Mouse (Mus musculus): ENCODE results near the gene Sbk3. TPM values are rescaled to one million over a fixed set of nuclear protein-coding genes. Genes with fewer than 3 reads are reported as not detected.

Gene Sbk3
- polyA plus RNA-seq, 1 experiment, result not detected

DNA sequence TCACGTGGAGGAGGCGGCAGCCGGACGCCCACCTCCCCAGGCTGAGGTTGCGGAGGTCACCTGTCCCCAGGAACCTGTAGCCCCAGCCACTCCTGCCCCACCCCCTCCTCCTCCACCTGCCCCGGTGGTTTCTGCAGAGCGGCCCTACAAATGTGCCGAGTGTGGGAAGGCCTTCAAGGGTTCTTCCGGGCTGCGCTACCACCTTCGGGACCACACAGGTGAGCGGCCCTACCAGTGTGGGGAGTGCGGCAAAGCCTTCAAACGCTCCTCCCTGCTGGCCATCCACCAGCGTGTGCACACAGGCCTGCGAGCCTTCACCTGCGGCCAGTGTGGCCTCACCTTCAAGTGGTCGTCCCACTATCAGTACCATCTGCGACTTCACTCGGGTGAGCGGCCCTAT lies 51.0 kb downstream of the Sbk3 start:
- 93% methylated on average over 21 of the region's 21 CpGs for WGBS
- Histone ChIP-seq H3K27ac (ENCODE audit: insufficient read depth, low read depth, low read length) (no peak overlapping the region), H3K4me1 (ENCODE audit: control insufficient read depth, insufficient read depth, insufficient read length, low read length) (peaks cover 8% of the 10 kb centered on the region), H3K4me3 (ENCODE audit: low read depth, low read length) (no peak overlapping the region), H3K36me3 (ENCODE audit: control insufficient read depth, insufficient read depth, low read length) (peaks cover 23% of the 10 kb centered on the region), H3K27me3 (ENCODE audit: control insufficient read depth, insufficient read depth, low read length) (peaks cover 12% of the 10 kb centered on the region; the same call in 1 of the 2 replicates)
- TF ChIP-seq CTCF (IDR thresholded peaks at IDR 0.05; ENCODE audit: extremely low read depth, insufficient read length, insufficient replicate concordance, low read depth, low read length), result no peak
- TF ChIP-seq POLR2A (IDR thresholded peaks at IDR 0.05; ENCODE audit: low read depth, low read length), result no peak

DNA sequence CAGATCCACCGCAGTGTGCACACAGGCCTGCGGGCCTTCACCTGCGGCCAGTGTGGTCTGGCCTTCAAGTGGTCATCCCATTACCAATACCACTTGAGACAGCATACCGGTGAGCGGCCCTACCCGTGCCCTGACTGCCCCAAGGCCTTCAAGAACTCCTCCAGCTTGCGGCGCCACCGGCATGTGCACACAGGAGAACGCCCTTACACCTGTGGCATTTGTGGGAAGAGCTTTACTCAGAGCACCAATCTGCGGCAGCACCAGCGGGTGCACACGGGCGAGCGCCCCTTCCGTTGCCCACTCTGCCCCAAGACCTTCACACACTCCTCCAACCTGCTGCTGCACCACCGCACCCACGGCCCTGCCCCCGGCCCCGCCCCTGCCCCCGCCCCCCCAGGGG lies 51.9 kb downstream of the Sbk3 start:
- WGBS, result 89% methylated on average over 21 of the region's 21 CpGs
- H3K27me3 ChIP-seq (ENCODE audit: control insufficient read depth, insufficient read depth, low read length), result peaks cover 12% of the 10 kb centered on the region; the same call in 1 of the 2 replicates
- H3K36me3 ChIP-seq (ENCODE audit: control insufficient read depth, insufficient read depth, low read length), result peaks cover 23% of the 10 kb centered on the region
- no peak for TF ChIP-seq CTCF (IDR thresholded peaks at IDR 0.05; ENCODE audit: extremely low read depth, insufficient read length, insufficient replicate concordance, low read depth, low read length)
- no peak for TF ChIP-seq POLR2A (IDR thresholded peaks at IDR 0.05; ENCODE audit: low read depth, low read length)
- peaks cover 10% of the 10 kb centered on the region for H3K4me1 ChIP-seq (ENCODE audit: control insufficient read depth, insufficient read depth, insufficient read length, low read length)
- no peak overlapping the region for H3K4me3 ChIP-seq (ENCODE audit: low read depth, low read length)
- no peak overlapping the region for H3K27ac ChIP-seq (ENCODE audit: insufficient read depth, low read depth, low read length)

DNA sequence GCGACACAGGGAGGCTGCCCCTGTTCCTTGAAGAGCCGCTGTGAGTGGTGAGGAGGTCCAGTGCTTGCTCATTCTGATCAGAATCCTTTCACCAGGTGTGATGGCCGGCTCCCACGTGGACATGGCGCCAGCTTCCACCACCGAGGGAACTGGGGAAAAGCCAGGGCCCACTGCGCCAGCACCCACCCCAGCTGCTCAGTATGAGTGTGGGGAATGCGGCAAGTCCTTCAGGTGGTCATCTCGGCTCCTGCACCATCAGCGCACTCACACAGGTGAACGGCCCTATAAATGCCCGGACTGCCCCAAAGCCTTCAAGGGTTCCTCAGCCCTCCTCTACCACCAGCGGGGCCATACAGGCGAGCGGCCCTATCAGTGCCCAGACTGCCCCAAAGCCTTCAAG lies 52.3 kb downstream of the Sbk3 start:
- Histone ChIP-seq H3K4me3 (ENCODE audit: low read depth, low read length) (no peak overlapping the region), H3K36me3 (ENCODE audit: control insufficient read depth, insufficient read depth, low read length) (peaks cover 23% of the 10 kb centered on the region), H3K4me1 (ENCODE audit: control insufficient read depth, insufficient read depth, insufficient read length, low read length) (peaks cover 10% of the 10 kb centered on the region), H3K27ac (ENCODE audit: insufficient read depth, low read depth, low read length) (no peak overlapping the region), H3K27me3 (ENCODE audit: control insufficient read depth, insufficient read depth, low read length) (peaks cover 9% of the 10 kb centered on the region; the same call in 1 of the 2 replicates)
- TF ChIP-seq CTCF (IDR thresholded peaks at IDR 0.05; ENCODE audit: extremely low read depth, insufficient read length, insufficient replicate concordance, low read depth, low read length) (no peak), POLR2A (IDR thresholded peaks at IDR 0.05; ENCODE audit: low read depth, low read length) (no peak)
- WGBS, result 93% methylated on average over 15 of the region's 15 CpGs

DNA sequence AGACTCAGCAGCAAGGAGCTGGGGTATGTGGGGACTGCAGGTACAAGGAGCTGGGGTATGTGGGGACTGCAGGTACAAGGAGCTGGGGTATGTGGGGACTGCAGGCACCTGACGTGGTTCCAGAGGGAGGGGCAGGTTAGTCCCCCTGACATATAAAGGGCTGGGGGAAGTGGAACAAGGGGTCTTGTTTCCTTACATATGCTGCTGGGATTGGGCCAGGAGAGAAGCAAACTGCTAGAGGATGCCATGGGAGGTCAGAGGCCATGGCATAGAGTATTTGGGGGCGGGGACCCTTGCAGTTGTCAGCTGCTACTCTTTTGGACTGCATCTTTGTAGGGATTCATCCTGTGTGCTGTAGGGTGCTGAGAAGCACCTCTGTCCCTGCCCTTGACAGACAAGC lies 53.5 kb downstream of the Sbk3 start:
- H3K4me3 ChIP-seq (ENCODE audit: low read depth, low read length), result no peak overlapping the region
- peaks cover 23% of the 10 kb centered on the region for H3K36me3 ChIP-seq (ENCODE audit: control insufficient read depth, insufficient read depth, low read length)
- H3K27me3 ChIP-seq (ENCODE audit: control insufficient read depth, insufficient read depth, low read length), result no peaks in the 10 kb centered on the region
- H3K4me1 ChIP-seq (ENCODE audit: control insufficient read depth, insufficient read depth, insufficient read length, low read length), result peaks cover 7% of the 10 kb centered on the region
- TF ChIP-seq CTCF (IDR thresholded peaks at IDR 0.05; ENCODE audit: extremely low read depth, insufficient read length, insufficient replicate concordance, low read depth, low read length) (no peak), POLR2A (IDR thresholded peaks at IDR 0.05; ENCODE audit: low read depth, low read length) (no peak)
- WGBS, result 98% methylated on average over 2 of the region's 2 CpGs
- no peak overlapping the region for H3K27ac ChIP-seq (ENCODE audit: insufficient read depth, low read depth, low read length)

DNA sequence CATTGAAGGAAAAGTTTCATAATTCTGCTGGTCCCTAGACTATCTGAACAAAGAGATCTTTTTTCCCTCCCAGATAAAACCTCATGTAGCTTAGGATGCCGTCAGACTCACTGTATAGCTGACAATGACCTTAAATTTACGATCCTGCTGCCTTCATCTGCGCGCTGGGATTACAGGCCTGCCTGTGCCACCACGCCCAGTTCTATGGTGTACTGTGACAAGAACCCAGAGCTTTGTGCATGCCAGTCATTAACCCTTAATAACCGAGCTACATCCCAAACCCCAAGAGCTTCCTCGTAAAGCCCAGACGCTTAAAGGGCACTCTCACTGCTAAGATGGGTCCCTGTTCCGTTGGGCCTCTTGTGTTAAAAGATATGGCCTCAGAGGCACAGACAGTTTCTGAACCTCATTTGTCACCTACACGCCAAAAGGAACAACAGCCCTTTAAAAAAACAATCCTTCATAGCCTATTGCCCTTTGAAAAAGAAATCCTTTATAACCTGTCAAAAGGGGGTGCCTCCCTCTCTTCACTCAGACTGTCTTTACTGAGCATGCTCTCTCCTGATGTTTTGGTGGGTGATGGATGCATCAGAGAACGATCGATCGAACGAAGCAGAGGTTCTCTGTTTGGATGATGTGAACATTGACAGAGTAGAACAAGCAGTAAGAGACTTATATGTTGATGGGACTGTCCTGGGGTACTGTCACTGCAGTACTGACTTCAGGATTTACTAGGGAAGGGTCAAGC lies 55.1 kb downstream of the Sbk3 start:
- H3K27ac ChIP-seq (ENCODE audit: insufficient read depth, low read depth, low read length), result peak overlapping the region; percentile 68
- 12% methylated on average over 14 of the region's 14 CpGs for WGBS
- peak; percentile 11; the same call in 1 of the 2 replicates for TF ChIP-seq CTCF (IDR thresholded peaks at IDR 0.05; ENCODE audit: extremely low read depth, insufficient read length, insufficient replicate concordance, low read depth, low read length)
- TF ChIP-seq POLR2A (IDR thresholded peaks at IDR 0.05; ENCODE audit: low read depth, low read length), result no peak
- peak overlapping the region; percentile 82 for H3K4me3 ChIP-seq (ENCODE audit: low read depth, low read length)
- peaks cover 7% of the 10 kb centered on the region for H3K4me1 ChIP-seq (ENCODE audit: control insufficient read depth, insufficient read depth, insufficient read length, low read length)
- no peaks in the 10 kb centered on the region for H3K27me3 ChIP-seq (ENCODE audit: control insufficient read depth, insufficient read depth, low read length)
- H3K36me3 ChIP-seq (ENCODE audit: control insufficient read depth, insufficient read depth, low read length), result peaks cover 22% of the 10 kb centered on the region

Other genes with a start within 250 kb of the Sbk3 start
- 44.4 and 122 TPM in 2 replicates for gene Tmem150b, start 245.9 kb downstream of the Sbk3 start, polyA plus RNA-seq (2012; rRNA removed)
- gene Kmt5c, start 231.1 kb downstream of the Sbk3 start, polyA plus RNA-seq (2012; rRNA removed), result 94.7 and 254 TPM in 2 replicates
- 5.7 and 45.8 TPM in 2 replicates for gene Cox6b2, start 218.1 kb downstream of the Sbk3 start, polyA plus RNA-seq (2012; rRNA removed)
- not detected in 2 replicates for gene Fam71e2, start 199.9 kb downstream of the Sbk3 start, polyA plus RNA-seq (2012; rRNA removed)
- gene Il11, start 188.3 kb downstream of the Sbk3 start, polyA plus RNA-seq (2012; rRNA removed), result 0.25 and 0.32 TPM in 2 replicates
- not detected in 2 replicates for gene Tmem190, start 188.2 kb downstream of the Sbk3 start, polyA plus RNA-seq (2012; rRNA removed)
- 225 and 544 TPM in 2 replicates for gene Tmem238, start 181.5 kb downstream of the Sbk3 start, polyA plus RNA-seq (2012; rRNA removed)
- 141 and 355 TPM in 2 replicates for gene Rpl28, start 178.3 kb downstream of the Sbk3 start, polyA plus RNA-seq (2012; rRNA removed)
- gene Ube2s, start 158.6 kb downstream of the Sbk3 start, polyA plus RNA-seq (2012; rRNA removed), result 78.5 and 131 TPM in 2 replicates
- gene Shisa7, start 126.5 kb downstream of the Sbk3 start, polyA plus RNA-seq (2012; rRNA removed), result 0.48 and 0.83 TPM in 2 replicates
- gene Isoc2b, start 100.9 kb downstream of the Sbk3 start, polyA plus RNA-seq (2012; rRNA removed), result 12.4 and 18.9 TPM in 2 replicates
- 13.4 and 15.5 TPM in 2 replicates for gene Isoc2a, start 94.0 kb downstream of the Sbk3 start, polyA plus RNA-seq (2012; rRNA removed)
- not detected in 2 replicates for gene Gm36210, start 64.7 kb downstream of the Sbk3 start, polyA plus RNA-seq (2012; rRNA removed)
- gene Zfp628, start 56.0 kb downstream of the Sbk3 start, polyA plus RNA-seq (2012; rRNA removed), result 15.7 and 41.4 TPM in 2 replicates
- 4.3 and 6.2 TPM in 2 replicates for gene Nat14, start 49.1 kb downstream of the Sbk3 start, polyA plus RNA-seq (2012; rRNA removed)
- gene Ssc5d, start 45.4 kb downstream of the Sbk3 start, polyA plus RNA-seq (2012; rRNA removed), result 3.3 and 4.5 TPM in 2 replicates
- 0.06 and 0.11 TPM in 2 replicates for gene Sbk2, start 6.8 kb downstream of the Sbk3 start, polyA plus RNA-seq (2012; rRNA removed)
- gene Zfp579, start 25.0 kb upstream of the Sbk3 start, polyA plus RNA-seq (2012; rRNA removed), result 24.7 and 52.4 TPM in 2 replicates
- 25.2 and 51.0 TPM in 2 replicates for gene Zfp524, start 43.2 kb upstream of the Sbk3 start, polyA plus RNA-seq (2012; rRNA removed)
- gene Fiz1, start 43.5 kb upstream of the Sbk3 start, polyA plus RNA-seq (2012; rRNA removed), result 14.5 and 31.4 TPM in 2 replicates
- gene Gm44973, start 44.3 kb upstream of the Sbk3 start, polyA plus RNA-seq (2012; rRNA removed), result 0.35 TPM in 1 of 2 replicates, not detected in the other
- 20.0 and 37.3 TPM in 2 replicates for gene Zfp865, start 49.2 kb upstream of the Sbk3 start, polyA plus RNA-seq (2012; rRNA removed)
- 0.76 and 0.81 TPM in 2 replicates for gene Ccdc106, start 49.4 kb upstream of the Sbk3 start, polyA plus RNA-seq (2012; rRNA removed)
- gene 4632433K11Rik, start 63.0 kb upstream of the Sbk3 start, polyA plus RNA-seq (2012; rRNA removed), result not detected in 2 replicates
- gene Zfp784, start 67.3 kb upstream of the Sbk3 start, polyA plus RNA-seq (2012; rRNA removed), result 3.2 and 7.7 TPM in 2 replicates
- 12.2 and 17.6 TPM in 2 replicates for gene Zfp580, start 80.4 kb upstream of the Sbk3 start, polyA plus RNA-seq (2012; rRNA removed)
- 76.6 and 150 TPM in 2 replicates for gene U2af2, start 91.0 kb upstream of the Sbk3 start, polyA plus RNA-seq (2012; rRNA removed)
- gene Epn1, start 109.1 kb upstream of the Sbk3 start, polyA plus RNA-seq (2012; rRNA removed), result 240 and 483 TPM in 2 replicates
- gene Rfpl4, start 145.8 kb upstream of the Sbk3 start, polyA plus RNA-seq (2012; rRNA removed), result not detected in 2 replicates
- 0.09 and 0.43 TPM in 2 replicates for gene Rasl2-9, start 154.8 kb upstream of the Sbk3 start, polyA plus RNA-seq (2012; rRNA removed)
- gene Vmn1r55, start 178.5 kb upstream of the Sbk3 start, polyA plus RNA-seq (2012; rRNA removed), result not detected in 2 replicates
- not detected in 2 replicates for gene Vmn1r56, start 225.6 kb upstream of the Sbk3 start, polyA plus RNA-seq (2012; rRNA removed)
- not detected in 2 replicates for gene Vmn1r57, start 247.3 kb upstream of the Sbk3 start, polyA plus RNA-seq (2012; rRNA removed)

Data from small intestine, adult 2 months (tissue).